Mouse (Mus musculus) forebrain, embryonic 12.5 days (tissue): ENCODE measurements around the gene Whamm. TPM values are rescaled to one million over a fixed set of nuclear protein-coding genes. Genes with fewer than 3 reads are reported as not detected.

Experiments used
- ATAC-seq: fragments of 200-750 bp; cut with Nextera tagmentation; 2 replicates; pipeline ENCODE4 v1.8.0; 2017; ENCODE audit warnings: moderate TSS enrichment; ENCODE audit not compliant: low FRiP score
- H3K27ac ChIP-seq: fragments of 300-500 bp; sonication (generic); 2 replicates; pipeline ENCODE4 v1.5.1; 2016; ENCODE audit warnings: mild to moderate bottlenecking
- H3K27me3 ChIP-seq: fragments of 300-500 bp; sonication (generic); 2 replicates; pipeline ENCODE4 v1.6.1; 2016; ENCODE audit warnings: mild to moderate bottlenecking
- H3K36me3 ChIP-seq: fragments of 300-500 bp; sonication (generic); replicated peaks from 2 replicates; pipeline ENCODE4 v1.6.1; 2016; ENCODE audit warnings: mild to moderate bottlenecking
- H3K4me1 ChIP-seq: fragments of 300-500 bp; sonication (generic); 2 replicates; pipeline ENCODE4 v1.6.1; 2016
- H3K4me2 ChIP-seq: fragments of 300-500 bp; sonication (generic); 2 replicates; pipeline ENCODE4 v1.6.1; 2016; ENCODE audit warnings: mild to moderate bottlenecking, moderate library complexity
- H3K4me3 ChIP-seq: fragments of 300-500 bp; sonication (generic); replicated peaks from 2 replicates; pipeline ENCODE4 v1.5.1; 2016; ENCODE audit warnings: mild to moderate bottlenecking
- H3K9ac ChIP-seq: fragments of 300-500 bp; sonication (generic); 2 replicates; pipeline ENCODE4 v1.6.1; 2016; ENCODE audit warnings: mild to moderate bottlenecking
- H3K9me3 ChIP-seq: fragments of 300-500 bp; sonication (generic); 2 replicates; pipeline ENCODE4 v1.6.1; 2016
- WGBS: fragments of 180-500 bp; shearing (Covaris S2); methylation state at CpG from one replicate; pipeline ENCODE4 v1.1.7; 2016; 5-methylcytosine and 5-hydroxymethylcytosine counted together
- polyA plus RNA-seq: library from polyadenylated mRNA; unstranded; fragments of >200 nt; fragmentation: Nextera tagmentation; extraction: Ambion mirVana; gene quantifications from 2 replicates; pipeline ENCODE4 v1.2.1, GENCODE M21; 2016

The Whamm gene
- polyA plus RNA-seq, 1 experiment from 2014 or later, result 6.0 TPM

DNA sequence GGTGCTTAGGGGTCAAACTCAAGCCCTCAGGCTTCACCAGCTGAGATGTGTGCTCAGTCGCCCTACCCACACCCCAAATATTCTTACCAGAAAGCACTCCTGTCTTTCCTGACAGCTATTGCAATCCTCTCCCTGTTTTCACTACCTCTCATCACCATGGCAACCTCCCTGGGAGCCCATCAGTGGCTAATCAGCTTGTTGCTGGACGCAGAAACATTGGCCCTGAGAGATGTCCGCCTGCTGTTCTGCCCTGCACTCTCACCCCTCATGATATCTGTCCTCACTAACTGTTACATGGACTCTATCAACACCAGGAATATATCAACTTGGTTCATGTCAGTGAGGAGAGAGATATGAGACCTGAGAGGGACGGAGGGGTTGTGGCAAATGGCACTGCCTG, 17.5 kb upstream of the Whamm start:
- WGBS, result 57% methylated on average over 4 of the region's 4 CpGs
- Histone ChIP-seq H3K9me3 (no peaks in the 10 kb centered on the region), H3K27ac (no peak overlapping the region), H3K36me3 (no peaks in the 10 kb centered on the region), H3K27me3 (no peaks in the 10 kb centered on the region), H3K9ac (no peak overlapping the region), H3K4me1 (0 out of 2 replicates have a peak, but pooled peaks cover 2% of the 10 kb centered on the region), H3K4me3 (no peak overlapping the region), H3K4me2 (no peak overlapping the region)
- no peak; the same call in 1 of the 2 replicates for ATAC-seq

DNA sequence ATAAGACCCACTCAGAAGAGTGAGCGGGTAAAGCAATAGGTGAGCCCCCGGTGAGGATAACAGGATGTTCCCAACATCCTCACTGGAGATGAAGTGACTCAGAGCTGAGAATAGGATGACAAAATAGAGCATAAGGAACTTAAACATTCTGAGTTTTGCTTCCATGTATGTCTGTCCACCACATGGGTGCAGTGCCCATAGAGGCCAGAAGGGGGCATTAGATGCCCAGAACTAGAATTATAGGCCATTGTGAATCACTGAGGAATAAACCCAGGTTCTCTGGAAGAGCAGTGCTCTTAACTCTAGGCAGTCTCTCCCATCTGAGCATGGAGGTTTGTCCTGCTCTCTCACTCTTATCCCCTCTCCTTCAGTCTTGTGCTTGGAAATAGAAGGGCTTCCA, 16.7 kb upstream of the Whamm start:
- no peak for ATAC-seq
- WGBS, result 92% methylated on average over 2 of the region's 2 CpGs

DNA sequence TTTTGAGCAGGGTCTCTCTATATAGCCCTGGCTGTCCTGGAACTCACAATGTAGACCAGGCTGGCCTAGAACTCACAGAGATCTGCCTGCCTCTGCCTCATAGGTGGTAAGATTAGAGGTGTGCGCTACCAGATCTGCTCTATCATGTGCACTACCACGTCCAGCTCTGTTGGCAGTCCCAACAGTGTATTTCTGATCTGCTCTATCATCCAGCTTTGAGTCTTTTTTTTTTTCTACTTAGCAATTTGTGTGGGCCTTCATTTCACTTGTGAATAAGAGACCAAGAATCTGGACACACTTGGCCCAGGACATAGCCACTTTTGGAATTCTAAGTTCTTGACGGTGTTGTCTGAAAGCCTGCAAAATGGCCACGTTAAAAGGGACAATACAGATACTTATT, 14.2 kb upstream of the Whamm start:
- Histone ChIP-seq H3K27ac (no peak overlapping the region), H3K27me3 (no peaks in the 10 kb centered on the region; the same call in 1 of the 2 replicates), H3K4me2 (no peak overlapping the region), H3K9ac (no peak overlapping the region), H3K4me1 (peaks cover 7% of the 10 kb centered on the region; the same call in 1 of the 2 replicates), H3K36me3 (no peaks in the 10 kb centered on the region), H3K9me3 (no peaks in the 10 kb centered on the region), H3K4me3 (no peak overlapping the region)
- WGBS, result 91% methylated on average over 4 of the region's 4 CpGs
- ATAC-seq, result no peak

More for the DNA sequence above, 16.7 kb upstream of the Whamm start:
- Histone ChIP-seq H3K27ac (no peak overlapping the region), H3K27me3 (no peaks in the 10 kb centered on the region; the same call in 1 of the 2 replicates), H3K9me3 (no peaks in the 10 kb centered on the region), H3K9ac (no peak overlapping the region), H3K36me3 (no peaks in the 10 kb centered on the region), H3K4me3 (no peak overlapping the region), H3K4me1 (no peaks in the 10 kb centered on the region), H3K4me2 (no peak overlapping the region)

DNA sequence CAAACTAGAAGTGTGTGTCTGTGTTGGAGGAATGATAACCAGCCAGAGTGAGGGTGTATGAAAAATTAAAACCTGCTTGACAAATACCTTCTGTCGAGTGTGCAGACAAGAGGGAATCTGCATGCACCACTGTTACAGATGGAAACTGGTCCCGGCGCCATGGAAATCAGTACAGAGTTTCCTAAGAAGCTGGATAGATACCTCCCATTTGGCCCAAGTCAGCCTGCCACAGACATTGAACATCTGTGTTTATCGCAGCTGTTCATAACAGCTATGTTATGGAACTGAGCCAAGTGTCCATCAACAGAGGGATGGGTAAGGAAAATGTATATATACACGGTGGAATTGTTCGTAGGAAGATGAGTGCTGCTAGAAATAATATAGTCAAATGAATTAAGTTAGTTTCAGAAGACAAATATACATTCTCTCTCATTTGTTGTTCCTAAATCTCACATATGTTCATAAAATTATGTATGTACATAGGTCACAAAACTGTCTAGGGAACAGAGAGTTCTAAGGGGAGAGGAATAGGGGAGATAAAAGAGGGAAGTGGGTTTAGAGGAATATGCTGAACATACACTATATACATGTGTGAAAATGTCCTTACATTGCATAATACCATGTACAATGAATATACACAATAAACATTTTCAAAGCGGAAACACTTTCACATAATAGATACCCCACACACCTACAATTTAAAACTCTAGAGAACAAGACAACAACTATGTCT, 13.6 kb upstream of the Whamm start:
- Histone ChIP-seq H3K4me1 (peaks cover 7% of the 10 kb centered on the region; the same call in 1 of the 2 replicates), H3K9me3 (no peaks in the 10 kb centered on the region), H3K36me3 (no peaks in the 10 kb centered on the region), H3K4me2 (no peak overlapping the region), H3K27ac (no peak overlapping the region), H3K9ac (no peak overlapping the region), H3K27me3 (no peaks in the 10 kb centered on the region; the same call in 1 of the 2 replicates), H3K4me3 (no peak overlapping the region)
- WGBS, result 89% methylated on average over 7 of the region's 7 CpGs
- ATAC-seq, result no peak

DNA sequence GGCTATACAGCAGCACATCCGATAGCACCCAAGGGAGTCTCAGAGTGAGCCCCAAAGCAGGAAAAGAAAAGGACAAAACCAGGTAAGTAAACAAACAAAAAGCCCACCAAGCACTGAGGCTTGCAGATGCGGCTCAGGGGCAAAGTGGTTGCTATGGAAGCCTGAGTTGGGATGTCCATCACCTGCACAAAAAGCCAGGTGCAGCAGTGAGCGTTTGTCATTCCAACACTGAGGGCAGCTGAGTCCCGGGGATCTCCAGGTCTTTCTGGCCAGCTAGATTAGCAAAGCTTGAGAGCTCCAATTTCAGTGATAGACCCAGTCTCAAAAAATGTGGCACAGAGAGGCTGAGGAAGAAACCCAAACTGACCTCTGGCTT, 13.1 kb upstream of the Whamm start:
- Histone ChIP-seq H3K36me3 (no peaks in the 10 kb centered on the region), H3K27ac (no peak overlapping the region), H3K9ac (no peak overlapping the region), H3K4me3 (no peak overlapping the region), H3K4me1 (peaks cover 7% of the 10 kb centered on the region; the same call in 1 of the 2 replicates), H3K9me3 (no peaks in the 10 kb centered on the region), H3K4me2 (no peak overlapping the region), H3K27me3 (no peaks in the 10 kb centered on the region; the same call in 1 of the 2 replicates)
- no peak for ATAC-seq
- 72% methylated on average over 4 of the region's 4 CpGs for WGBS

DNA sequence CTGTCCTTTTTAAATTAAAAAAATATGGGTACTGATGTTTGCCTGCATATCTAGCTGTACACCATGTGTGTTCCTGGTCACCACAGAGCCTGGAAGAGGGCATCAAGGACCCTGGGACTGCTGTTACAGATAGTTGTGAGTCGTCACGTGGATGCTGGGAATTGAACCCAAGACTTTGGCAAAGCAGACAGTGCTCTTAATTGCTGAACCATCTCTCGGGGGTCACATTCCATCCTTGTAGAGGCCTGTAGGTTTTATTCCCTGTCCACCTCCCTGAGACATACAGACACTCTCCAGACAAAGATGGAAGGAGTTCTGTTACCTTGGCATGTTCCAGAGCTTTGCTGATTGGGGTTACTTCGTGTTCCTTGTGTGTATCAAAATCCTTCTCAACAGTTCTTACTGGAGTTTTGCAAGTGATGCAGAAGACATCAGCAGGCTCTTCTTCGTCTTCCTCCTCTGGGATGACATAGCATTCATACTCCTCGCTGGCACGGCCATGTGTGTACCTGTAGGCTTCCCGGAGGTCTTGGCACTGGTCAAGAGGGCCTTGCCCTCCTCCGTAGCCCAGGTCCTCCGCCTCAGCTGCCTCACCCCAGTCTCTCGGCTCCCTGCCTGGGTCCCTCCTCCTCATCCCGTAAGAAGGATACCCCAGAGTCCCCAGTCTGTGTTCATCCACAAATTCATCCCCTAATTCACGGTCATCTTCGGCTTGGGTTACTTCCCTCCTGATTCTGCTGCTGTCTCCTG, 11.7 kb upstream of the Whamm start:
- Histone ChIP-seq H3K9me3 (no peaks in the 10 kb centered on the region), H3K27ac (no peak overlapping the region), H3K4me3 (no peak overlapping the region), H3K9ac (no peak overlapping the region), H3K4me2 (no peak overlapping the region), H3K27me3 (no peaks in the 10 kb centered on the region; the same call in 1 of the 2 replicates), H3K36me3 (no peaks in the 10 kb centered on the region), H3K4me1 (peaks cover 7% of the 10 kb centered on the region; the same call in 1 of the 2 replicates)
- ATAC-seq, result no peak
- 89% methylated on average over 14 of the region's 14 CpGs for WGBS

DNA sequence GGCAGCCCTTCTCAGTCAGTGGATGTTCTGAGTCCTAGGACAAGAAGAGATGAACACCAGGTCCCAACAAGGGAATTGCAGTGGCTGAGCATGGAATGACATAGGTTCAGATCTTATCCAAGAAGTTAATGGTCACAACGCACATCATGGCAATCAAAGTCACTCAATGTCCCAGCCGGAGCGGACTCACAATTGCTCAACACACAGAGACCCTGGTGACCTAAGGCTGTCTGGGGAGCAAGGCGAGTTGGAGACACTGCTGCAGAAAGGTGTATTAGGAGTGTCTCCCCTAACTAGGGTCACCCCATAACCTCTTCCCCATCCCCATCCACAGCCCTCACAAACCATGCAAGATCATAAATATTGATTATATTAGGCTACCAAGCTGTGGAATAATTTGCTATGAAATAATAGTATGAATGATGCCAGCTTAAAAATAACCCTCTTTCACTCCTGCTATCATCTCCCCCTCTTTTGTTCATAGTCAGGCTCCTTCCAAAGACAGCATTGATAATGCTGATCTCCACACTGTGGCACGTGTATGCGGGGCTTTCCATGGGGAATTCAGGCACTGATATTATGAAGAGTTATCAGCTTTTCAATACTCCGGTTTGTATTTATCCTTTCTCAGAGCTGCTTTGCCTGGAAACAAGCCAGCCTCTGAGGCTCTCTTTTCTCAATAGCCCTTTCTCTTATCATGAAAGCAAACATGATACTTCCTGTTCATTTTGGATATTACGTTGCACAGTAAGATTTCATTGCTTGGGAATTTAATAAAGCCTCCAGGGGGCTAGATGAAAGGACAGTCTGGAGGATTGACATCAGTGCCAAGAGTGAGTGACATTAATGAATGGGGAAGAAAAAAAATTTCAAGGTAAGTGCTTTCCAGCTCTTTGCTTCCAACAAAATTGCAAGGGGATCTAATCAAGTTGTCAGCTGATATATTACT, 10.7 kb upstream of the Whamm start:
- no peaks in the 10 kb centered on the region; the same call in 1 of the 2 replicates for H3K27me3 ChIP-seq
- no peak overlapping the region for H3K9ac ChIP-seq
- no peaks in the 10 kb centered on the region for H3K36me3 ChIP-seq
- no peaks in the 10 kb centered on the region for H3K9me3 ChIP-seq
- H3K4me2 ChIP-seq, result no peak overlapping the region
- peaks cover 7% of the 10 kb centered on the region for H3K4me1 ChIP-seq
- WGBS, result 69% methylated on average over 8 of the region's 8 CpGs
- H3K4me3 ChIP-seq, result no peak overlapping the region
- 0 out of 2 replicates have a peak, but pooled peaks have one; percentile 36 for ATAC-seq
- peak overlapping the region; percentile 46 for H3K27ac ChIP-seq

DNA sequence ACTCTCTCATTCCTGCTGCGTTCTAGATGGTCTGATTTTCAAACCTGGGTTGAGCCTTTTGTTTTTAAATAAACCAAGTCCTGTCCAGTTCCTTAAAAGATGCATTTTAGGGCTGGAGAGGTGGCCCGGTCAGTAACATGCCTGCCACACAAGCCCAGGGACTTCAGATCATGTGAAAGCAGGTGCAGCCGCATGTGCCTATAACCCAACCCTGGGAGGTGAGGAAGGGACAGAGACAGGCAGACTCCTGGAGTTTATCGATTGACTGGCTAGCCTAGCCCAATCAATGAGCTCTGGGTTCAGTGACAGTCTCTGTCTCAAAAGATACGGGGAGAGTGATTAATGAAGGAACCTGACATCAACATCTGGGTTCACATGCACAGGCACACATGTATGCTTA, 9.9 kb upstream of the Whamm start:
- no peak for ATAC-seq

DNA sequence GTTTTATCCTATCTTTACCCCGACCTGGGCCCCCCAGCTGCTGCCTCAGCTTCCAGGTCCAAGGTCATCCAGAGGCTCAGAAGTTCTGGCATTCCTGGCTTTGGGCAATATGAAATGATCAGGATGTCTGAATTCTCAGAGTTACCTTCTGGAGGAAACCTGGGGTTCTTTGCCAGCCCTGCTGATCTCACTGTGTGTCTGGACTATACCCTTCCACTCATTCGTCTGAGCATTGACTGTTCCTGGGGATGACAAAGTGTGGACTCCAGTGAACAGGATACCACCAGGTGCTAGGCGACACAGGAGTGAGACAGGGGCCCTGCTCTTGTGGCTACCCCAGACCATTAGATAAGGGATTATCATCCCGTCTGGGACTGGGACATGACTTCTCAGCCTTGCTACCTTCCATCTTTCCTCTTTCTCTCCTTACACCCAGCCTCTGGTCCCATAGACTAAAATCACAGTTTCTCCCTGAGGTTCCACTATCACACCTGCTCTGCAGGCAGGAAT, 7.5 kb upstream of the Whamm start:
- Histone ChIP-seq H3K9ac (no peak overlapping the region), H3K4me1 (peaks cover 7% of the 10 kb centered on the region), H3K27me3 (no peaks in the 10 kb centered on the region; the same call in 1 of the 2 replicates), H3K36me3 (no peaks in the 10 kb centered on the region), H3K4me3 (no peak overlapping the region), H3K4me2 (no peak overlapping the region), H3K9me3 (no peaks in the 10 kb centered on the region), H3K27ac (no peak overlapping the region)
- ATAC-seq, result no peak
- WGBS, result 78% methylated on average over 4 of the region's 4 CpGs

More for the DNA sequence above, 9.9 kb upstream of the Whamm start:
- Histone ChIP-seq H3K4me2 (no peak overlapping the region), H3K4me1 (peaks cover 7% of the 10 kb centered on the region), H3K27ac (peak overlapping the region; percentile 16; the same call in 1 of the 2 replicates), H3K4me3 (no peak overlapping the region), H3K9me3 (no peaks in the 10 kb centered on the region), H3K36me3 (no peaks in the 10 kb centered on the region), H3K9ac (no peak overlapping the region), H3K27me3 (no peaks in the 10 kb centered on the region; the same call in 1 of the 2 replicates)
- 78% methylated on average over 5 of the region's 5 CpGs for WGBS

DNA sequence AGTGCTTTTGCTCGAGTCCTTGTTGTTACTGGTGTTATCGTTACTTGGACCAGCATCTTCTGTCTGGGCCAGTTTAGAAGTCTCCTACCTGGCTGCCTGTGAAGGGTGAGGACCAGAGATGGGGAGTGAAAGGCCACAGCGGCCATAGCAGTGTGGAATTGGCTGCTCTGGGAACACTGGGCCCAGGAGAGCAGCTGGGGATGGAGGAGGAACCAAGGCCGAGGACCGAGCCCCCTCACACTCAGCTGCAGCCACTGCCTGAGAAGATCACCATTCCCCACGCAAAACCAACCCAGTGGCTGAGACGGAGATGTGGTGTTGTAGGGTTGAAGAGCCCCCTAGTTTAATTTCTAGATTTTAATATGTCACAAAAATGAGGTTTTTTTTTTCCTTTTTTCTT, 6.3 kb upstream of the Whamm start:
- WGBS, result 82% methylated on average over 7 of the region's 7 CpGs
- no peak overlapping the region for H3K4me3 ChIP-seq
- H3K36me3 ChIP-seq, result no peaks in the 10 kb centered on the region
- no peak overlapping the region for H3K27ac ChIP-seq
- peaks cover 7% of the 10 kb centered on the region for H3K4me1 ChIP-seq
- no peak overlapping the region for H3K9ac ChIP-seq
- no peak for ATAC-seq
- H3K9me3 ChIP-seq, result no peaks in the 10 kb centered on the region
- H3K4me2 ChIP-seq, result no peak overlapping the region
- no peaks in the 10 kb centered on the region for H3K27me3 ChIP-seq

DNA sequence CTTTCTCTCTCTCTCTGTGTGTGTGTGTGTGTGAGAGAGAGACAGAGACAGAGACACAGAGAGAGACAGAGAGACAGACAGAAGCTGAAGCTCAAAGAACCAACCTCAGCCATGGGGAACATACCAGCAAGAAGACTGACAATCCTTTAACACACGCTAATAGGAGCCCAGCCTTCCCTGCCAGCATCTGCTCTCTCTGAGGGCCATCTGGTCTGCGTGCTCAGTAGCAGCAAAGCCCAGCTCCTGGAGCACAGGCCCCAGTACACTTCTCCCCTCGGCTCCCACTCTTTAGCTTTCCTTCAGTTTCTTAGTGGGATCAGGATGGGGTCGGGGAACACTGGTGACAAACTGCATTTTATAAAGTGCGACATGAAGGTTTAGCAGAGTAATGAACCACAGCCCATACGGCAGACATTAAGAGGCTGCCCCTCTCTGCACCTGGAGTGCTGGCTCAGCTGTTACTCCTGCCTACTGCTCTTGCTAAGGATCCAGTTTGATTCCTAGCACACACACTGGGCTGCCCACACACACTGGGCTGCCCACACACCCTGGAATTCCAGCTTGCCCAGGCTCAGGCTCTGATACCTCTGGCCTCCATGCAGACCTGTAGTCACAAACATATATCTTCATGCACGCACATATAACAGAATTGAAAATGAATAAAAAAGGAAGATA, 5.5 kb upstream of the Whamm start:
- WGBS, result 73% methylated on average over 7 of the region's 7 CpGs
- Histone ChIP-seq H3K27ac (peak overlapping the region; percentile 59; the same call in 1 of the 2 replicates), H3K4me1 (peaks cover 2% of the 10 kb centered on the region), H3K9me3 (no peaks in the 10 kb centered on the region), H3K27me3 (no peaks in the 10 kb centered on the region), H3K4me2 (no peak overlapping the region), H3K9ac (no peak overlapping the region), H3K36me3 (no peaks in the 10 kb centered on the region), H3K4me3 (no peak overlapping the region)
- ATAC-seq, result no peak
